Mouse (Mus musculus) gonadal fat pad, adult 2 months (tissue): ENCODE measurements around the gene Sardh. TPM values are rescaled to one million over a fixed set of nuclear protein-coding genes. Genes with fewer than 3 reads are reported as not detected.

Source experiments
- DNase-seq: peaks from one replicate; pipeline ENCODE4 v3.0.0-alpha.2; 2012; ENCODE audit warnings: low read depth
- polyA plus RNA-seq: library from polyadenylated mRNA; depleted of rRNA; stranded (reverse); fragments of >200 nt; gene quantifications from 2 replicates; pipeline ENCODE4 v1.2.3, GENCODE M21; 2012; rRNA removed

Gene Sardh
- polyA plus RNA-seq = 27.3 and 33.2 TPM in 2 replicates

DNA sequence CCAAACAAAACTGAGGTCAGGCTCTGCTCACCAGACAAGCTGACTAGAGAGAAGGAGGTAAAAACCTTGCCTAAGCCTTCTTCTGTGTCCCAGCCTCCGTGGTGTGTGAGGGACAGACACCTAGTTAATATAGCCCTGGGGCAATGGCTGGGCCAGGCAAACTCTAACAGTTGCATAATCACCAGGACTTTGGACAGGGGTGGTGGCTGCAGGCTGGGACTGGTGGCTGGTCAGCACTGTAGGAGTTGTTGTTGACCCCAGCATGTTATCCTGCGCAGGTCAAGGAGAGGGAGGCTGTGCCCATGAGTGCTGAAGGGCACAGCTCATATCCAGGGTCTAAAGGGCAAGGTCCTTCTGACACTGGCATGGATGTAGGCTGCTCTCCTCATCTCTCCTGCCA lies at the start of gene Sardh:
Gene Sardh, minus strand, starts transcription at position 127 of the 400 bp plus-strand sequence.
- no peak for DNase-seq

- DNase-seq = no peak
These were observed 48.7 kb upstream of the Sardh start for GRCm38 (mm10) chr2:27296656-27297406.

DNA sequence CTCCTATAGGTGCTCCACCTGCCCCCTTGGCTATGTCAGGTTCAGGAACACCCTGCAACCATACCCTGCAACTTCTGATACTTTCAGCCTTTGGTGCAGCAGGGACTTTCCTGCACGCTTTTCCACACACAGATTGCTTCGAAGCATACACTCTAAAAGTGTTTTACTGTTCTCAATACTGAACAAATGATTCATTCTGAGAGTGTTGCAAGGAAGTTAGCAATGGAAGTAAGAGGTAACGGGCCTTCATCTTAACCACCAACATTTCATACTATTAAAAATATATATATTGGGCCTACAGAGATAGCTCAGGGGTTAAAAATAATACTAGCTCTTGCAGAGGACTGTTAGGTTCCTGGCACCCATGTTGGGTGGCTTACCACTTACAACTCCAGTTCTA lies 46.6 kb upstream of the Sardh start:
- no peak for DNase-seq

GRCm38 (mm10) chr2:27289019-27289418 lies 40.9 kb upstream of the Sardh start:
- no peak for DNase-seq

DNA sequence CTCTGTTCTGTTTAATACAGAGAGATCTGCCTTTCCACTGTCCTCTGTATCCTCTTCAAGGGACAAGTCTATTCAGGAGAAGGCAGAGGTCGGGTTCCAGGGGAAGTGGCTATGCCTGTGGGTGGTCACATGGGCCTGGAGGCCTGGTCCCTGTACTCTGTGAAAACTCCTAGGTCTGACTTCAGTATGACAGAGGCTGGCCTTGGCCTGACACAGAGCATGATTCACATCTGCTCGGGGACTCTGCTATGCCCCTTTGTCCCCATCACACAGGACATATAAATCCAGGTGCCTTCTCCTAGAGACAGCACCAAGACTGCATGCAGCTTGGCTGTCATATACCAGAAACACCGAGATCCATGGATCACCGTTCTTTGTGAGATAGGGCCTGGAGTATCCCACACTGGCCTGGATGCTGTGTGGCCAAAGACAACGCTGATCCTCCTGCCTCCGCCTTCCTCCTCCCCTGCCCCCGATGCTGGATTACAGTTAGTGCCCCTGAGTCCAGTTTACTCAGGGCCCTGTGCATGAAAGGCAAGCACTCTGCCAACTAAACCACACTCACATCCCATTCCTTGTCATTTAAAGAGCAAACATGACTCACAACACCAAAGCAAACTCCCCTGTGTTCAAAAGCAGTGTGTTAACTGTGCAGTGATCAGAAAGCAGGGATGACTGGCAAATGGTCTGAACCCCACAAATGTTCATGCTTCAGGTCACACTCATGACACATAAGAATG lies 39.0 kb upstream of the Sardh start:
- DNase-seq = no peak

- DNase-seq = no peak
These were observed 36.3 kb upstream of the Sardh start for GRCm38 (mm10) chr2:27284441-27284840.

GRCm38 (mm10) chr2:27281771-27282170 lies 33.6 kb upstream of the Sardh start:
- DNase-seq = no peak

DNA sequence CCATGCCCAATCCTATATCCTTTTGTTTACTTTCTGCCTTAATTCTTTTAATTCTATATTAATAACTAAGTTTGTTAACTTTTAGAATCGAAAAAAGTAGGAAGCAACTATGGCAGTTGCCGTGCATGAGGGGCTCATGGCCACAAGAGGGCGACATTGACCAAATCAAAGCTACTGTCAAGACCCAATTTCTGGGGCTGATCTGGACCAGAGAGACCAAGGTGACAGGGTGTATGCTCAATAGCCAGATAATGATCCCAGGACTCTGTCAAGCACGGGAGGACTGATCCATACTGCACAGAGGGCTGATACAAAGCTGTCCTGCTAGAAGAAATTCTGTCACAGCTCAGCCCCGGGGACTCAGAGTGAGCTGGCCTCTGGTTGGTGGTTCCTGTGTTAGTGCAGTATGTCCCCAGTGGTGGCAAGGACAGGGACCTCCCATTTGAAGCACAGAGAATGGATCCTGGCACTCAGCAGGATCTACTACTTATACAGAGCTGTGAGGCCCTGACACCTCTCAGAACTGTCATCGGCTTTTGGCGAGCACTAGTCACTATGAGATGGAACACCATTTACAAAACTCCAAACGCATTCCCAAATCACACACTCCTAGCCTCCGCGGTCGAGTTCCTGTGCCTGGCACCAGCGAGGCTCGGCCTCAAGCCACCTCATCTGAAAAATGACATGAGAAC lies 32.9 kb upstream of the Sardh start:
- no peak for DNase-seq

DNA sequence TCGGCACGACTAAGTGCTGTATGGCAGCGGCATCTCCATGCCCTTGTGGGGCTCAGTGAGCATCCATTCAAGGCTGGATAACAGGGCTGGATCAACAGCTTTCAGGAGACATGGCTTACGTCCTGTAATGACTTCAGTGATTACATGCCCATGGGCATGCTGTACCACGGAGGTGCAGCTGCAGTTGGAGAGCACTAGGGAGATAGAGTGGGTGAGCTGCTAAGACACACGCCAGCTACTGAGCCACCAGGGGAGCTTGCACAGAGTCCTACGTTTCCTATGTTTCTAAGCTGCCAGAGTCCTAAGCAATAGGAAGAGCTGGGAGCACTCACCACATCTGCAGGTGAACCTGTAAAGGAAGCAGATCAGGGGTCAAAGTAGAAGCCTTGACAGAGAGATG lies 30.7 kb upstream of the Sardh start:
- no peak for DNase-seq

DNA sequence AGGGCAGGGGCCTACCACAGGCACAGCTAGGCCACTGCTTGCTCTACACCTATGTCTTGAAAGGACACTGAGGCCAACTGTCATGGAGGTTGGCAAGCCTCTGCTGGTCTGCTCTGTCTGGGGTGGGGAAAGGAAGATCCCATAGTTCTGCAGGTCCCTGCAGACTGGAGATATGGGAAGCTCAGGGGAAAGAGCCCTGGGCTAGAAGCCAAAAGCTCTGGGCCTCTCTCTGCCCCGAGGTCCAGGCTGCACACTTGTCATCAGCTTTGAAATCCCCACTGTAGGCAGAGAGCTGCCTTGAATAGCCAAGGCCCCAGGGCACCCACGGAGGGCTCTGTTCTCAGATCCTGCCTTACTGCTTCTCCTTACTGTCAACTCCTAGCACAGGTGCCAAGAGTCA lies 20.2 kb upstream of the Sardh start:
- DNase-seq = no peak

GRCm38 (mm10) chr2:27265819-27266218 lies 17.7 kb upstream of the Sardh start:
- no peak for DNase-seq

DNA sequence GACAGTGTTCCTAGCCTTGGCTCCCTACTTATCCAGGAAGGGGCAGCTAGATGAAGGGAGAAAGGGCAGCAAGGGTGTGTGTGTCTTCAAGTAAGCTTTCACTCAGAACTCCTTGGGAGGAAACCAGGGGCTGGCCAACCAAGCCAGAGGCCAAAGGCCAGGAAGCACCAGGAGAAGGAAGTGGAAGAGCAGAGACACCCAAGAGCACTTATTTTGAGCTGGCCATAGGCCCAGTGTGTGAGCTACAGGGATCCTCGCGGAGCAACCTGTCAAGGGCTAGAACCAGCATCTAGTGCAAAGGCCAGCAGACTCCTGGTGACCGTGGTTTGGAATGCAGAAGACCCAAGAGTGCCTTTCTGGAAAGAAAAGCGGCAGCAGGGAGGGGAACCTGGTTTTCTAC lies 14.8 kb upstream of the Sardh start:
- DNase-seq = no peak

- DNase-seq = no peak
These were observed 3.3 kb upstream of the Sardh start for GRCm38 (mm10) chr2:27251434-27251833.

GRCm38 (mm10) chr2:27247487-27247863 lies 662 bp downstream of the Sardh start:
- DNase-seq = no peak

DNA sequence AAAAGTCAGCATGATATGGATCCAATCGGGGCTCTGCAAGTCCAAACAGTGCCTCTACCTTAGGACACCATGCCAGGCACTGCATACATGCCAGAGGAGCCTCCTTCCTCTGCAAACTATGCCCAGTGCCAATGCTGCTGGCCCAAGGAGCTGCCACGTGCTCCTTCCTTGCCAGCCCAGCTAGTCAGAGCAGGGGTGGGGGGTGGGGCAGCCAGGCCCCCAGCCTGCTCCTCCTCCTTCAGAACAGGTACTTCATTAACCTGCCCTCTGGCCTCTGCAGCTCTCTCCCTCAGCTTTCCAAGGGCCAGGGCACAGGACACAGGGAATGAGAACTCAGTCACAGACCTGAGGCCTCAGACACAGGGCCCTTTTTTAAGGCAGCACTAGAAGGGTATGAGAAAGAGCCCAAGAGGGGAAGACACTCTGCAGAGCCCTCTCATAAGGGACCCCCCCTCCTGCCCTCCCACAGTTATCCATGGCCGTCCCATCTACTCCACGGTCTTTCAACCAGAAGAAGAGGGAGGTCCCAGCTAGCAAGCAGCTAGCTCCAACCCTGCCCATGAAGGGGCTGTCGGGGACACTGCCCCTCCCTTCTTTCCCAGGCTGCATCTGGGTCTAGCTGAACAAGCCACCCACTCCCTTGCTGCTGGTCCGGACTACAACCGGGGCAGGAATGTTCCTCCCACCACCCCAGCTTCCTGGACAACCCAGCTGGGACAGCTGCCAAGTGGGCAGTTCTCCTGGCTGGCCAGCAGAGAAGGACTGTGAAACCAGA lies 1.2 kb downstream of the Sardh start:
- DNase-seq = peak; percentile 87

- DNase-seq = peak; percentile 68
These were observed 2.2 kb downstream of the Sardh start for GRCm38 (mm10) chr2:27245947-27246346.

DNA sequence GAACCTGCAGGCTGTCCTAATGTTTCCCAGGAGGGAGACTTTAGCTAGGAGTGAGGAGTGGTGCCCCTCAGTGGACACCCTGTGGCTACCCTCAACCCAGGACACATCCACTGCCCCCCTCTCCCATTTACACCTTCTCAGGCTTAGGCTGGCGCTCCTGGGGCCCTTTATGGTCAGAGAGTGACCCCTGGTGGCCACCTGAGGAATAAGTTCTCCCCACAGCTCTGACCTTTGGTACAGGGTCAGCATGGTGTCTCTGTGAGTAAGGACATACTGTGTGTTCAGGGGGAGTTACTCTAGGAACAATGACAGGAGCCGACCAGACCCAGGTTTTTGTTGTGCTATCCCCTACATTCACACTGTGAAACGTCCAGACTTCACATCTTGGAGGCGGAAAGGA lies 10.8 kb downstream of the Sardh start:
- no peak for DNase-seq

GRCm38 (mm10) chr2:27235729-27236128 lies 12.4 kb downstream of the Sardh start:
- no peak for DNase-seq

DNA sequence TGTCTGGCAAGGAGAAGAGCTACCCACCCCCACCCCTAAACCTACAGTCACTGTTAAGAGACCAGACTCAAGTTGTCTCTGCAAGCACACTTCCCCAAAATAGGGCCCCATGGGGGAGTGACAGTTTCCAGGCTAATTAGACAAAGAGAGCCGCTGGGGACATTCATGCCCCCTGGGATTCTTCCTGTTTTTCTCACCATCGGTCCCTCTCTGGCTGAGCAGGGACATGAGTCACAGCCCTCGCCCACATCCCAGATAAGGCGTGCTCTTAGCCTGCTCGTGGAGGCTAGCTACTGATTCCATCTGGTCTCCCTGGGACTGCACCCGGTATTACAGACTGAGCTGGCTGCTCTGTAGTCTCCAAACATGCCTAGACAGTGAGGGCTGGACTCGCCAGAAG lies 15.8 kb downstream of the Sardh start:
- DNase-seq = no peak

DNA sequence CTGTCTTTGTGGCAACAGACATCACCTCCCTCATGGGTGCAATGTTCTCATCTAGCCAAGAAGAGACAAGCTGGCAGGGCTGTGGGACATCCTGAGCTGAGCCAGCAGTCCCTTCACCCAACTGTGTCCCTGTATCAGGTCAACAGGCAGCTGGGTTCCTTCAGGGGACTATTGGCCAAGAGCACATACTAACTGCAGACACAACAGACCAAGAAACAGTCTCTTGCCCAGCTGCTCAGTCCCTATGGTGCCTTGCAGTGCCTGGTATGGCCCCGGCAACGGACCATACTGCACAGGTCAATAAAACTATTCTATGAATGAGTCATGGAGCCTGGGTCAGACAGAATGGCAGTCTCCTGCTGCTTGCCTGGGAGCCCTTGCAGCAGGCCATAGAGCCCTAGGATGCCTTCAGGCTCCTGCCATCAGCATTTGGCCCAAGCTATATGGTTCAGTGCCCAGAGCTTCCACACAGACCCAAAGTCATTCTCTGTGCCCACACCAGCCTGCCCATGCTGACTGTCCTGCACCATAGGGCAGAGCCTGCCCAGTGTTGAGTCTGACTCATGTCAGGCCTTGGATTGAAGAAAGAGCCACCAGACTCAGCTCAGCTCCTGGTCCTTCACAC lies 18.5 kb downstream of the Sardh start:
- no peak for DNase-seq

DNA sequence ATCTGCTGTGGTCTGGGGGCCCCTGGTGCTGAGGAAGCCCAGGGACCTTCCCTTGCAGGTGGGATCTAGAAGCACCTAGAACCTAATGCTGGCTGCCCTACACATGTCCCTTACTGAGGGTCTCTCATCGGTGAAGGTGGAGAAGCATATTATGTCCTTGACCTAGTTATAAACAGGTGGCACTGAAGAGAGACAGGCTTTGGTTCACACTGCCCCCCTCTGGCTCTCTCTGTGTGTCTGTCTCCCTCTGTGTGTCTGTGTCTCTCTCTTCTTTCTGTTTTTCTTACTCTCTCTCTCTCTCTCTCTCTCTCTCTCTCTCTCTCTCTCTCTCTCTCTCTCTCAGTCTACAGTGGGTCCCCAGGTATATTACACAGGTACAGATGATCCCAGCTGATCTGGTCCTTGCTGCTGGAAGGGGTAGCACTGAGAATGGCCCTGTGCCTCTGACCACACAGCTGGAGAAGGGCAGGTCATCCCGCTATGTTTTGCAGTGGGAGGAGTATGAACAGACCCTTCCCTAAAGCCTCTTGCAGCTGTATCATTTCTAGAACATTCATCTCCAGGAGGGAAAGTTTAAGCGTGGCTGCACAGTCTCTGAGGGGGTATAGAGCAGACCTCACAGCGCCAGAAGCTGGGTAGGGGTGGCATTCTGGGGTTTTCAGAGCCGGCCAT lies 19.2 kb downstream of the Sardh start:
- DNase-seq = no peak
